ENCODE assay signal across 24 mouse cellular contexts in the genomic region with DNA sequence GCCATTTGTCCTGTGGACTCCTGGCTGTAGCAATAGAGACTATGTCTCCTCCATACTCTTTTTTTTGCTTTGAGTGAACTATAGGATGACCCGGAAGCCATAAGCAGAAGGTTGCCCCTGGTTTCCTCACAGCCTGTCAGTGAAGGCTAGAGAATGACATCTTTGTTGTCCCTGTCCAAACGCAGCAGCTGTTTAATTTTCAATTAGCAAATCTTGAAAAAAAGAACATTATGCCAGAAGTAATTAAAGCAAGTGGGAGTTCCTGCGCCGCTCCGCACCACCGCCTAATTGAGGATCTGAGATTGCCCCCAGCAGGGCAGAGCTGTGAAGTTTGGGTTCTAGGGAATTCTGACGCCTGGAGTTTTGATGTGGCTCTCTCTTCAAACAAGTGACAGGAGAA. TPM values are rescaled to one million over a fixed set of nuclear protein-coding genes. Genes with fewer than 3 reads are reported as not detected.
"Had no signal": no experiment of that assay in that cellular context is flagged by ENCODE, and none has a peak within 500 bp of the region (broad histone marks: within the 10 kb centered on the region; RNA-seq: fewer than 3 reads in every experiment).

No protein-coding gene starts in this region.

- H3K9ac ChIP-seq: limb, embryonic 13.5 days; liver, embryonic 12.5 days; liver, embryonic 15.5 days; lung, embryonic 15.5 days; midbrain, embryonic 13.5 days; neural tube, embryonic 12.5 days; neural tube, embryonic 15.5 days had no signal

- H3K9me3 ChIP-seq: limb, embryonic 10.5 days; liver, embryonic 15.5 days; lung, embryonic 15.5 days; midbrain, embryonic 10.5 days; midbrain, embryonic 13.5 days; neural tube, embryonic 12.5 days; neural tube, embryonic 15.5 days had no signal

- H3K4me1 ChIP-seq: limb, embryonic 10.5 days; limb, embryonic 13.5 days; liver, embryonic 12.5 days; liver, embryonic 15.5 days; lung, embryonic 15.5 days; megakaryocyte, embryonic 14.5 days; midbrain, embryonic 10.5 days; midbrain, embryonic 13.5 days; neural tube, embryonic 12.5 days had no signal

- DNase-seq: kidney, postnatal 25 days; layer of hippocampus, adult 9-11 months; liver; lung, adult 18-20 months; lung, postnatal 10 days; lung, postnatal 36 days; thymus, adult 18-20 months; thymus, postnatal 36 days had no signal

- H3K36me3 ChIP-seq: limb, embryonic 10.5 days; limb, embryonic 13.5 days; liver, embryonic 12.5 days; liver, embryonic 15.5 days; lung, embryonic 15.5 days; midbrain, embryonic 10.5 days; midbrain, embryonic 13.5 days; neural tube, embryonic 12.5 days; neural tube, embryonic 15.5 days had no signal

- H3K27me3 ChIP-seq: limb, embryonic 13.5 days; liver, embryonic 12.5 days; liver, embryonic 15.5 days; lung, embryonic 15.5 days; megakaryocyte, embryonic 14.5 days; midbrain, embryonic 13.5 days; neural tube, embryonic 12.5 days; neural tube, embryonic 15.5 days had no signal

- H3K27ac ChIP-seq: kidney, postnatal 0 days; layer of hippocampus, adult 2 months; limb, embryonic 10.5 days; limb, embryonic 13.5 days; liver, embryonic 12.5 days; liver, embryonic 15.5 days; lung, embryonic 15.5 days; midbrain, embryonic 10.5 days; midbrain, embryonic 13.5 days; neural tube, embryonic 12.5 days; neural tube, embryonic 15.5 days had no signal

- H3K4me3 ChIP-seq: layer of hippocampus, adult 2 months; limb, embryonic 10.5 days; limb, embryonic 13.5 days; liver, embryonic 12.5 days; liver, embryonic 15.5 days; lung, embryonic 15.5 days; megakaryocyte, embryonic 14.5 days; midbrain, embryonic 10.5 days; midbrain, embryonic 13.5 days; neural tube, embryonic 12.5 days; neural tube, embryonic 15.5 days had no signal

- ATAC-seq: liver, embryonic 12.5 days; midbrain, embryonic 13.5 days had no signal

- H3K4me2 ChIP-seq: limb, embryonic 13.5 days; liver, embryonic 12.5 days; liver, embryonic 15.5 days; lung, embryonic 15.5 days; midbrain, embryonic 13.5 days; neural tube, embryonic 12.5 days; neural tube, embryonic 15.5 days had no signal

RNA-seq across cellular contexts. Expression of gene Pmfbp1, which starts 42.8 kb away (rescaled TPM):
- polyA plus RNA-seq: large intestine, adult 2 months; liver, embryonic 12.5 days; liver, embryonic 15.5 days; lung, embryonic 15.5 days; small intestine, adult 2 months; spleen, adult 2 months; stomach, embryonic 16.5 days had no signal
